Mouse (Mus musculus): ENCODE results near the gene Abr.
A peak's percentile ranks its signal among the peaks of the same experiment; 100 is the strongest.

Gene Abr

GRCm38 (mm10) chr11:76509751-76510723 is 112.1 kb downstream of the Abr start:
- DNase-seq, result peak; percentile 76

GRCm38 (mm10) chr11:76508831-76509595 is 113.1 kb downstream of the Abr start:
- DNase-seq, result no peak

GRCm38 (mm10) chr11:76508125-76508524 is 114.0 kb downstream of the Abr start:
- no peak for DNase-seq

GRCm38 (mm10) chr11:76507302-76508124 is 114.6 kb downstream of the Abr start:
- peak; percentile 80 for DNase-seq

GRCm38 (mm10) chr11:76506514-76507228 is 115.4 kb downstream of the Abr start:
- peak; percentile 87 for DNase-seq

- no peak for DNase-seq
Observed at GRCm38 (mm10) chr11:76505106-76505505, 117.0 kb downstream of the Abr start.

- DNase-seq, result peak; percentile 30
Observed at GRCm38 (mm10) chr11:76504058-76504457, 118.1 kb downstream of the Abr start.

GRCm38 (mm10) chr11:76499987-76500386 is 122.1 kb downstream of the Abr start:
- DNase-seq, result no peak

- DNase-seq, result no peak
Observed at GRCm38 (mm10) chr11:76499564-76499963, 122.5 kb downstream of the Abr start.

- DNase-seq, result no peak
Observed at GRCm38 (mm10) chr11:76497769-76498152, 124.4 kb downstream of the Abr start.

GRCm38 (mm10) chr11:76497066-76497768 is 124.9 kb downstream of the Abr start:
- no peak for DNase-seq

- peak; percentile 46 for DNase-seq
Observed at GRCm38 (mm10) chr11:76496086-76496771, 125.9 kb downstream of the Abr start.

- DNase-seq, result no peak
Observed at GRCm38 (mm10) chr11:76495127-76496028, 126.7 kb downstream of the Abr start.

GRCm38 (mm10) chr11:76494360-76495126 is 127.6 kb downstream of the Abr start:
- peak; percentile 88 for DNase-seq

GRCm38 (mm10) chr11:76493811-76494274 is 128.3 kb downstream of the Abr start:
- peak; percentile 56 for DNase-seq

- no peak for DNase-seq
Observed at GRCm38 (mm10) chr11:76493167-76493566, 128.9 kb downstream of the Abr start.

- no peak for DNase-seq
Observed at GRCm38 (mm10) chr11:76491817-76492216, 130.3 kb downstream of the Abr start.

- DNase-seq, result no peak
Observed at GRCm38 (mm10) chr11:76489407-76489806, 132.7 kb downstream of the Abr start.

- no peak for DNase-seq
Observed at GRCm38 (mm10) chr11:76487024-76487423, 135.1 kb downstream of the Abr start.
